Mouse (Mus musculus): ENCODE data around the gene Hacl1. TPM values are rescaled to one million over a fixed set of nuclear protein-coding genes. Genes with fewer than 3 reads are reported as not detected.

Hacl1 gene
- total and polyA plus RNA-seq, 2 experiments from 2014 or later = 12.2 to 25.5 TPM

GRCm38 (mm10) chr14:31652624-31653023, 11.5 kb upstream of the Hacl1 start:
- ATAC-seq (ENCODE audit: insufficient read depth, low read depth) (no peak), DNase-seq (ENCODE audit: low spot score) (no peak)
- Histone ChIP-seq H3K36me3 (replicated peaks; ENCODE audit: control insufficient read depth, insufficient read depth, low read length) (no peaks in the 10 kb centered on the region), H3K27ac (ENCODE audit: low read depth) (no peak overlapping the region), H3K4me3 (ENCODE audit: low read depth, low read length) (no peak overlapping the region), H3K27me3 (ENCODE audit: control insufficient read depth, insufficient read depth, low read length) (no peaks in the 10 kb centered on the region), H3K4me2 (ENCODE audit: low read depth, low read length) (no peak overlapping the region), H3K9me3 (replicated peaks; ENCODE audit: control insufficient read depth, low read length) (0 out of 2 replicates have a peak, but pooled peaks cover 3% of the 10 kb centered on the region), H3K4me1 (ENCODE audit: control insufficient read depth, insufficient read depth) (peaks cover 5% of the 10 kb centered on the region; the same call in 1 of the 2 replicates), H3K9ac (replicated peaks; ENCODE audit: low read depth, low read length) (no peak overlapping the region)
- no peak for TF ChIP-seq CTCF (IDR thresholded peaks at IDR 0.05; ENCODE audit: low read depth)
- no peak for TF ChIP-seq EP300 (IDR thresholded peaks at IDR 0.05; ENCODE audit: low read depth)
- 100% methylated on average over 1 of the region's 1 CpGs for WGBS

GRCm38 (mm10) chr14:31652106-31652505, 11.0 kb upstream of the Hacl1 start:
- DNase-seq (ENCODE audit: low spot score) = no peak
- Histone ChIP-seq H3K27ac (ENCODE audit: low read depth) (no peak overlapping the region), H3K4me2 (ENCODE audit: low read depth, low read length) (no peak overlapping the region), H3K9me3 (replicated peaks; ENCODE audit: control insufficient read depth, low read length) (0 out of 2 replicates have a peak, but pooled peaks cover 3% of the 10 kb centered on the region), H3K36me3 (replicated peaks; ENCODE audit: control insufficient read depth, insufficient read depth, low read length) (no peaks in the 10 kb centered on the region), H3K4me3 (ENCODE audit: low read depth, low read length) (no peak overlapping the region), H3K27me3 (ENCODE audit: control insufficient read depth, insufficient read depth, low read length) (no peaks in the 10 kb centered on the region), H3K4me1 (ENCODE audit: control insufficient read depth, insufficient read depth) (no peaks in the 10 kb centered on the region), H3K9ac (replicated peaks; ENCODE audit: low read depth, low read length) (no peak overlapping the region)
- TF ChIP-seq EP300 (IDR thresholded peaks at IDR 0.05; ENCODE audit: low read depth) = no peak
- TF ChIP-seq CTCF (IDR thresholded peaks at IDR 0.05; ENCODE audit: low read depth) = no peak
- no peak for ATAC-seq (ENCODE audit: insufficient read depth, low read depth)
- 51% methylated on average over 5 of the region's 5 CpGs for WGBS

GRCm38 (mm10) chr14:31651206-31651605, 10.1 kb upstream of the Hacl1 start:
- WGBS = 70% methylated on average over 7 of the region's 7 CpGs
- TF ChIP-seq EP300 (IDR thresholded peaks at IDR 0.05; ENCODE audit: low read depth) (no peak), CTCF (IDR thresholded peaks at IDR 0.05; ENCODE audit: low read depth) (no peak)
- H3K27ac ChIP-seq (ENCODE audit: low read depth) = no peak overlapping the region
- no peaks in the 10 kb centered on the region for H3K27me3 ChIP-seq (ENCODE audit: control insufficient read depth, insufficient read depth, low read length)
- no peaks in the 10 kb centered on the region for H3K4me1 ChIP-seq (ENCODE audit: control insufficient read depth, insufficient read depth)
- no peak for DNase-seq (ENCODE audit: low spot score)
- 0 out of 2 replicates have a peak, but pooled peaks cover 3% of the 10 kb centered on the region for H3K9me3 ChIP-seq (replicated peaks; ENCODE audit: control insufficient read depth, low read length)
- no peak overlapping the region for H3K9ac ChIP-seq (replicated peaks; ENCODE audit: low read depth, low read length)
- H3K4me2 ChIP-seq (ENCODE audit: low read depth, low read length) = no peak overlapping the region
- no peak overlapping the region for H3K4me3 ChIP-seq (ENCODE audit: low read depth, low read length)
- no peak for ATAC-seq (ENCODE audit: insufficient read depth, low read depth)
- no peaks in the 10 kb centered on the region for H3K36me3 ChIP-seq (replicated peaks; ENCODE audit: control insufficient read depth, insufficient read depth, low read length)

- TF ChIP-seq CTCF (IDR thresholded peaks at IDR 0.05; ENCODE audit: low read depth) = 0 out of 2 replicates have a peak, but pooled peaks have one; percentile 22
- TF ChIP-seq EP300 (IDR thresholded peaks at IDR 0.05; ENCODE audit: low read depth) = no peak
- H3K4me3 ChIP-seq (ENCODE audit: low read depth, low read length) = no peak overlapping the region
- no peak overlapping the region for H3K9ac ChIP-seq (replicated peaks; ENCODE audit: low read depth, low read length)
- no peaks in the 10 kb centered on the region for H3K27me3 ChIP-seq (ENCODE audit: control insufficient read depth, insufficient read depth, low read length)
- H3K27ac ChIP-seq (ENCODE audit: low read depth) = no peak overlapping the region
- no peak overlapping the region for H3K4me2 ChIP-seq (ENCODE audit: low read depth, low read length)
- no peak for DNase-seq (ENCODE audit: low spot score)
- no peaks in the 10 kb centered on the region for H3K4me1 ChIP-seq (ENCODE audit: control insufficient read depth, insufficient read depth)
- no peak for ATAC-seq (ENCODE audit: insufficient read depth, low read depth)
- 0 out of 2 replicates have a peak, but pooled peaks cover 3% of the 10 kb centered on the region for H3K9me3 ChIP-seq (replicated peaks; ENCODE audit: control insufficient read depth, low read length)
- 97% methylated on average over 3 of the region's 3 CpGs for WGBS
- H3K36me3 ChIP-seq (replicated peaks; ENCODE audit: control insufficient read depth, insufficient read depth, low read length) = no peaks in the 10 kb centered on the region
Observed at GRCm38 (mm10) chr14:31650347-31650746, 9.3 kb upstream of the Hacl1 start.

GRCm38 (mm10) chr14:31647991-31648390, 6.9 kb upstream of the Hacl1 start:
- ATAC-seq (ENCODE audit: insufficient read depth, low read depth) (no peak), DNase-seq (ENCODE audit: low spot score) (no peak)
- H3K36me3 ChIP-seq (replicated peaks; ENCODE audit: control insufficient read depth, insufficient read depth, low read length) = no peaks in the 10 kb centered on the region
- H3K4me1 ChIP-seq (ENCODE audit: control insufficient read depth, insufficient read depth) = no peaks in the 10 kb centered on the region
- H3K27me3 ChIP-seq (ENCODE audit: control insufficient read depth, insufficient read depth, low read length) = no peaks in the 10 kb centered on the region
- H3K9ac ChIP-seq (replicated peaks; ENCODE audit: low read depth, low read length) = no peak overlapping the region
- TF ChIP-seq CTCF (IDR thresholded peaks at IDR 0.05; ENCODE audit: low read depth) (no peak), EP300 (IDR thresholded peaks at IDR 0.05; ENCODE audit: low read depth) (no peak)
- no peak overlapping the region for H3K4me3 ChIP-seq (ENCODE audit: low read depth, low read length)
- 79% methylated on average over 10 of the region's 10 CpGs for WGBS
- no peak overlapping the region for H3K27ac ChIP-seq (ENCODE audit: low read depth)
- H3K9me3 ChIP-seq (replicated peaks; ENCODE audit: control insufficient read depth, low read length) = 0 out of 2 replicates have a peak, but pooled peaks cover 3% of the 10 kb centered on the region
- no peak overlapping the region for H3K4me2 ChIP-seq (ENCODE audit: low read depth, low read length)

- WGBS = 84% methylated on average over 7 of the region's 7 CpGs
- no peak for ATAC-seq (ENCODE audit: insufficient read depth, low read depth)
- Histone ChIP-seq H3K9me3 (replicated peaks; ENCODE audit: control insufficient read depth, low read length) (0 out of 2 replicates have a peak, but pooled peaks cover 3% of the 10 kb centered on the region), H3K9ac (replicated peaks; ENCODE audit: low read depth, low read length) (no peak overlapping the region), H3K36me3 (replicated peaks; ENCODE audit: control insufficient read depth, insufficient read depth, low read length) (no peaks in the 10 kb centered on the region), H3K4me2 (ENCODE audit: low read depth, low read length) (no peak overlapping the region), H3K4me3 (ENCODE audit: low read depth, low read length) (no peak overlapping the region), H3K27me3 (ENCODE audit: control insufficient read depth, insufficient read depth, low read length) (no peaks in the 10 kb centered on the region), H3K4me1 (ENCODE audit: control insufficient read depth, insufficient read depth) (peaks cover 9% of the 10 kb centered on the region), H3K27ac (ENCODE audit: low read depth) (no peak overlapping the region)
- TF ChIP-seq EP300 (IDR thresholded peaks at IDR 0.05; ENCODE audit: low read depth) = no peak
- no peak for TF ChIP-seq CTCF (IDR thresholded peaks at IDR 0.05; ENCODE audit: low read depth)
- no peak for DNase-seq (ENCODE audit: low spot score)
Observed at GRCm38 (mm10) chr14:31645920-31646319, 4.8 kb upstream of the Hacl1 start.
